Mouse (Mus musculus): Measurements from ENCODE around the gene Art2b.

DNA sequence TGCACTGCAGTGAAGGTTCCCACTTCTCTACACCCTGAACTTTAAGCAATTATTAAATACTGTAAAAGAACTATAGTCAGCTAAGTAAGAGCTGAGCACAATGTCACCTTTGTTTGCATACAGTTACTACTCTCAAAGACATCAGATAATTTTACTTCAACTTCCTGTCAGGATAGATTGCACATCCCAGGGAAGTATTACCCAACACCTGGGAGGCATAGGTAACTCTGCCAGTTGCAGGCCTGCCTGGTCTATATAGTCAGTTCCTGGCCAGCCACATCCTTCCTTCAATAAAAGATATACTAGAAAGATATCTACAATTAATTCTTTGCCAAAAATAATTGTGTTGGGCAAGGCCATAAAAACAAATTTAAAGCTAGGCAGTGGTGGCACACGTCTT is 28.0 kb downstream of the Art2b start:
- TF ChIP-seq POLR2A (IDR thresholded peaks at IDR 0.05; ENCODE audit: borderline replicate concordance, insufficient read depth, low read length): no peak
- TF ChIP-seq CTCF (IDR thresholded peaks at IDR 0.05; ENCODE audit: borderline replicate concordance, insufficient read depth, low read depth, low read length): no peak

All from cerebellum, adult 2 months (tissue).